Mouse (Mus musculus): ENCODE results near the gene Cfh.
"Not testable (repeated sequence)": the region's sequence is repeated elsewhere in the genome, so short reads cannot be mapped to it uniquely, and the experiment has no call there.

Cfh gene

GRCm38 (mm10) chr1:140183664-140184063, at the start of gene Cfh:
TSS of gene Cfh (minus strand) at chr1:140183764.
- not testable (repeated sequence) for DNase-seq

GRCm38 (mm10) chr1:140226673-140227072, 43.1 kb upstream of the Cfh start:
- DNase-seq, result no peak

GRCm38 (mm10) chr1:140225221-140225620, 41.7 kb upstream of the Cfh start:
- DNase-seq, result no peak

- no peak for DNase-seq
These were observed 21.8 kb upstream of the Cfh start for GRCm38 (mm10) chr1:140205329-140205728.

- not testable (repeated sequence) for DNase-seq
These were observed 4.9 kb upstream of the Cfh start for GRCm38 (mm10) chr1:140188500-140188899.

- DNase-seq, result no peak
These were observed 356 bp downstream of the Cfh start for GRCm38 (mm10) chr1:140183208-140183607.

- DNase-seq, result no peak
These were observed 3.4 kb downstream of the Cfh start for GRCm38 (mm10) chr1:140180125-140180524.

- no peak for DNase-seq
These were observed 8.1 kb downstream of the Cfh start for GRCm38 (mm10) chr1:140175442-140175841.

GRCm38 (mm10) chr1:140171581-140172154, 11.9 kb downstream of the Cfh start:
- DNase-seq, result no peak

GRCm38 (mm10) chr1:140158970-140159369, 24.6 kb downstream of the Cfh start:
- no peak for DNase-seq

- no peak for DNase-seq
These were observed 114.1 kb downstream of the Cfh start for GRCm38 (mm10) chr1:140069471-140069870.

All from thymus, postnatal 4 days (tissue).